Mouse (Mus musculus) kidney, adult 2 months (tissue): ENCODE data around the gene Itga5.

ENCODE experiments used
- CTCF ChIP-seq: fragments of 200-500 bp; conservative IDR thresholded peaks from 2 replicates; pipeline ENCODE4 v1.5.1; 2011; ENCODE audit warnings: low read depth, mild to moderate bottlenecking, control low read depth, low read length, moderate library complexity, mixed read lengths; ENCODE audit not compliant: insufficient read depth, insufficient read length
- POLR2A ChIP-seq: fragments of 200-500 bp; IDR thresholded peaks from one replicate; pipeline ENCODE4 v1.6.1; 2011; ENCODE audit warnings: low read depth, low read length, control low read depth

GRCm38 (mm10) chr15:103305792-103306645 is 60.5 kb downstream of the Itga5 start:
- no peak for TF ChIP-seq CTCF
- no peak for TF ChIP-seq POLR2A
